In genomic region chr5:125005871-125006652, GRCm38 (mm10) we compare ENCODE assay signal across 13 mouse cellular contexts. TPM values are rescaled to one million over a fixed set of nuclear protein-coding genes. Genes with fewer than 3 reads are reported as not detected.
DNase-seq lines count a peak whose midpoint lies in the region; ATAC-seq lines count a peak whose summit lies in the region.
"Had no signal": no experiment of that assay in that cellular context is flagged by ENCODE, and none has a peak within 500 bp of the region (broad histone marks: within the 10 kb centered on the region; RNA-seq: fewer than 3 reads in every experiment).

No protein-coding gene starts in this region.

- H3K9ac ChIP-seq in lung, embryonic 15.5 days, result no peak overlapping the region
- no peak overlapping the region; the same call in 1 of the 2 replicates for H3K9ac ChIP-seq in limb, embryonic 12.5 days (replicated peaks)
- H3K9ac ChIP-seq: liver, embryonic 14.5 days had no signal

- H3K4me3 ChIP-seq in heart, embryonic 10.5 days, result no peak overlapping the region
- H3K4me3 ChIP-seq in lung, embryonic 15.5 days, result no peak overlapping the region
- H3K4me3 ChIP-seq in limb, embryonic 12.5 days (replicated peaks), result peak overlapping the region; percentile 50
- H3K4me3 ChIP-seq: erythroblast, embryonic 14.5 days; megakaryocyte, embryonic 14.5 days had no signal

- DNase-seq in cerebellum, postnatal 10 days, result peak; percentile 69 to 70
- no peak for DNase-seq in cerebellum, adult 11-12 months
- DNase-seq in heart, postnatal 4 days, result peak; percentile 48
- DNase-seq in heart, embryonic 10.5 days (ENCODE audit: low spot score), result no peak
- DNase-seq in lung, postnatal 4 days, result no peak
- DNase-seq: cerebellum, adult 18-20 months had no signal

- H3K4me1 ChIP-seq in heart, embryonic 10.5 days, result peaks cover 37% of the 10 kb centered on the region
- H3K4me1 ChIP-seq in lung, embryonic 15.5 days, result peaks cover 41% of the 10 kb centered on the region
- peaks cover 49% of the 10 kb centered on the region for H3K4me1 ChIP-seq in limb, embryonic 12.5 days (replicated peaks)

- peak; percentile 34; the same call in 1 of the 2 replicates for ATAC-seq in lung, embryonic 15.5 days (ENCODE audit: borderline replicate concordance, extremely low read depth, low FRiP score, low TSS enrichment)
- no peak for ATAC-seq in limb, embryonic 12.5 days (ENCODE audit: insufficient number of reproducible peaks, insufficient read depth, low FRiP score, low TSS enrichment, low read depth)
- no peak for ATAC-seq in cerebellum, adult (ENCODE audit: insufficient number of reproducible peaks, low FRiP score, low TSS enrichment)

- peak overlapping the region; percentile 1; the same call in 1 of the 2 replicates for H3K4me2 ChIP-seq in lung, embryonic 15.5 days
- H3K4me2 ChIP-seq in limb, embryonic 12.5 days, result peak overlapping the region; percentile 67

- no peak overlapping the region for H3K27ac ChIP-seq in heart, embryonic 10.5 days
- H3K27ac ChIP-seq in lung, embryonic 15.5 days, result no peak overlapping the region
- H3K27ac ChIP-seq in limb, embryonic 12.5 days, result peak overlapping the region; percentile 53
- H3K27ac ChIP-seq: liver, embryonic 14.5 days had no signal

- no peaks in the 10 kb centered on the region for H3K9me3 ChIP-seq in heart, embryonic 10.5 days
- no peaks in the 10 kb centered on the region for H3K9me3 ChIP-seq in lung, embryonic 15.5 days
- H3K9me3 ChIP-seq in limb, embryonic 12.5 days, result no peaks in the 10 kb centered on the region

- 54% methylated on average over 9 of the region's 9 CpGs for whole genome bisulfite sequencing in heart, embryonic 10.5 days
- WGBS in lung, embryonic 15.5 days, result 38% methylated on average over 9 of the region's 9 CpGs
- WGBS in limb, embryonic 12.5 days, result 63% methylated on average over 9 of the region's 9 CpGs

- peaks cover 16% of the 10 kb centered on the region for H3K36me3 ChIP-seq in heart, embryonic 10.5 days
- no peaks in the 10 kb centered on the region; the same call in 1 of the 2 replicates for H3K36me3 ChIP-seq in lung, embryonic 15.5 days
- H3K36me3 ChIP-seq in limb, embryonic 12.5 days, result peaks cover 20% of the 10 kb centered on the region
- H3K36me3 ChIP-seq: G1E had no signal

- peaks cover 39% of the 10 kb centered on the region for H3K27me3 ChIP-seq in heart, embryonic 10.5 days (ENCODE audit: insufficient read depth, poor library complexity, severe bottlenecking)
- H3K27me3 ChIP-seq in lung, embryonic 15.5 days, result peaks cover 18% of the 10 kb centered on the region
- H3K27me3 ChIP-seq in limb, embryonic 12.5 days, result peaks cover 39% of the 10 kb centered on the region

RNA-seq across cellular contexts. Expression of gene Rflna, which starts 3.0 kb away (rescaled TPM):
- 1 to 10 TPM; 1.2 to 1.3 TPM for total RNA-seq in heart, postnatal 4 days (2021)
- polyA plus RNA-seq in heart, embryonic 10.5 days (2016; fragmentation: Nextera tagmentation; extraction: Ambion mirVana), result 1.1 and 2.6 TPM in 2 replicates
- 6.4 and 7.7 TPM in 2 replicates for polyA plus RNA-seq in lung, embryonic 15.5 days (2015; fragmentation: Nextera tagmentation; extraction: Ambion mirVana)
- 28.6 and 33.0 TPM in 2 replicates for polyA plus RNA-seq in limb, embryonic 12.5 days (2016; fragmentation: Nextera tagmentation; extraction: Ambion mirVana)
- total RNA-seq: G1E had no signal
- polyA plus RNA-seq: erythroblast, embryonic 14.5 days; G1E had no signal

Comparison
In these comparisons a context has a peak if more than half of its experiments do, and no peak if none do; other contexts are left out.
1. DNase-seq: peak in cerebellum, postnatal 10 days (2 of 2) and heart, postnatal 4 days (single experiment); none in cerebellum, adult 11-12 months (single experiment), heart, embryonic 10.5 days (single experiment) and lung, postnatal 4 days (0 of 2).